Mouse (Mus musculus) embryo, embryonic 9.5 days (tissue): Measurements from ENCODE around the gene Zxdc.

ENCODE experiments used
- DNase-seq: peaks from one replicate; pipeline ENCODE4 v3.0.0-alpha.2; 2017; ENCODE audit errors: extremely low spot score

Zxdc gene

DNA sequence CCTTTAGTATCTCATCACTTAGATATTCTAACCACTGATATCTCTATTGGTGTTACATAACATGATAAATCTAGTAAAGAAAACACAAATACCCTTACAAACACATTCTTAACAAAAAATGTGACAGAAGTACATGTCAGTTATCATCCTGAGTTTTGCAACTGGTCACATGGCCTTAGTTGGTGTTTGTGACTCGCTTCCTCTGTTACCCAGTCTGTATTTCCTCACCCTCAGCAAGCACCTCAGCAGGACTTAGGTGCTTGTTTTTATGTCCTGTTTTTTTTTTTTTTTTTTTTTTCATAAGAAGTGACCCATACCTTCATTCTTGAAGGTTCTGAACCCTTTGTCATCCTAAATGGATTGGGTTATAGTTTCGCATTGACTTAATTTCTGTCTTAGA lies 8.4 kb downstream of the Zxdc start:
- DNase-seq = no peak

DNA sequence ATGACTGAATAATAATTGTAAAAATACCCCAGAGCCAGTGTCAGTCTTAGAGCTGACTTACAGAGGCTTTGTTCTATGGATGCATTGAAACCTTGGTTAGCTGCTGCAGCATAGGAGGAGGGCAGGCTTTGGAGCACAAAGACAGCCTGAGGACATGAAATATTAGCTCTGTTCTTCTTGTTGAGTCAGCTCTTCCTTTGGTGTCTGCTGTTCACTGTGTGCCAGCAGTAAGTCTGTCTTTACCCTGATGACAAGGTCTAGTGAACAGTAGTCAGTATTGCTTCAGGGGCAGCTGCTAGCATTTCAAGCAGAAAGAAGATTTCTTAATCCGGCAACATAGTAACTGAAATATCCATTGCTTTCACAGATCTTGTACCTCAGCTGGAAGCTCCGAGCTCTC lies 12.2 kb downstream of the Zxdc start:
- no peak for DNase-seq

DNA sequence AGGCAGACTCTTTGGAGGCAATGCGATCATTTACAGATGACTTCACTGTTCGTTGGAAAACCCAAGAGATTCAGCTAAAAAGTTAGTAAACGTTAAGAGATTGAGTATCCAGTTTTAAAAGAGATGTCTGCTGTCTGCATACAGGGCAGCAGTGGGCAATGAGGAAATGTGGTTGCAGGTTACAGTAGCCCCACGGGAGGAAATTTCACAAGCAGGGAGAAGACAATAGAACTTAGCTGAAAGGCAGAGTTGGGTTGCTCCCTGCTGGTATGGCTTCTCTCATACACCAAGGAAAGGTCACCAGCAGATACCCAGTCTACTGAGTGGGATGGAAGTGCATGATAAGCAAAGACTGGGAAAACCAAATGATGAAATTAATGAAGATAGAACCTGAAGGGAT lies 21.3 kb downstream of the Zxdc start:
- no peak for DNase-seq

DNA sequence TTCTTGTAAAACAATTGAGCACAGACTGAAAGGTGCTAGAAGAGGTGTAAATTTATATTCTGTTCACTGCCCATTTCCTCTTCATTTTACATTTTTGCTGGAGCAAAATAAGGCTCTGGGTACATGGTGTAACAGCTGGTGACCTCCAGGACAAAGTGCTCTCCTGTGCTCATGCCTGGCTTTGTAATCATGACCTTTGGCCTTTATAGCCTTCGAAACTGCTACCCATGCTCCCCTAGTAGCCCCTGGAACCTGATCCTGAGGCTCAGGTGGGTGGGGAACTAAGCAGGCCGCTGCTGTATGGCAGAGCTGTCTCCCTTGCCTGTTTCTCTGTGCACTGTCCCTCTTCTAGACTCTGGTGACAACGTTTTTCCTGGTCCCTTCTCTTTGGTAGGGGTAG lies 24.7 kb downstream of the Zxdc start:
- DNase-seq = no peak

DNA sequence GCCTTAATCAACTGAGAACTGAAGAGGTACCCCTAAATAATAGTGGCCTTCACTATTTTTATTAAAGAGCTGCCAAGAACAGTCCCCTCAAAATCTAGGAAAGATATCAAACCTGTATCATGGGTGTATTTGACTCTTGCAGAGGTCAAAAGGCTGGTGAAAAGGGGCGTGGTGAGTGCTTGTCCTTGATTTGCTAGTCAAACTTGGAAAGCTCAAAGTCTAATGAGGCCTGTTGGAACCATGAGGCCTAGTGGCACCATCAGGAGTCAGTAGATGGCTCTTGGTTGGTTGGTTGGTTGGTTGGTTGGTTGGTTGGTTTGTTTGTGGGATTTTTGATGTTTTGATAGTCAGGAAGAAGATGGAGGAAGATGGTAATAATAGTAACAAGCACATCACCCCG lies 26.5 kb downstream of the Zxdc start:
- no peak for DNase-seq

DNA sequence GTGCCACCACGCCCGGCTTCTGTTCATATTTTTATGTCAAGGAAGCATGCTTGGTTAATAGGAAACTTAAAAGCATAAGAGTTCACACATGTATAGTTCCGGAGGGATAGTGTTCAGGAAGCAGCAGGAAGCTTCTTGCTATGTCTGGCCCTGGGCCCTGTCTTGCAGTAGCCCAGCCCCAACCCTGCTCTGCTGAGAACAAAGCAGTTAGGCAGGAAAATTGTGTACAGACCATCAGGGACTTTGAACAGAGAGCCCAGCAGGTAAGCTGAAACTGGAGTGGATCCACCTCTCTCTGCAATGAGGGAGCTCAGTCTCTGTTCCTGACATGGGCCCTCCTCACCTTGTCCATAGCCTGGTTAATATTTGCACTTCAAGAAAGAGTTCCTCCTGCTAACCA lies 28.0 kb downstream of the Zxdc start:
- no peak for DNase-seq

DNA sequence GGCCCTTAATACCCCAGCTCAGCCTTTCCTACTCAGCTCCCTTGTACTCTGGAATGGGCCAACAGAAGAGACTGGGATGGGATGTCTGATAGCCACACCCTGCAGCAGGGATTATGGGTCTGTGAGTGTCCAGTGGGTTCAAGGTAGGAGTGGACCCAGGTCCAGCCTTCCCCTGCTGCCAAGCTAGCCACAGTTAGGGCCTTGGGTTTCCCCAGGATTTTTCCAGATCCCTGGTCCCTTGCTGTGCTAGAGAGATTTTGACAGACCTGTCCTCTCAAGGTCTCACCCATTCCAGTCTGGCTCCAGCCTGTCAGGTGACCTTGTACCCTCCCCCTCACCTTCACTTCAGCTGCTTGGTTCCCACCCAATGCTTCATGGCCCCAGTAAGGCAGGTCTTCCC lies 39.3 kb downstream of the Zxdc start:
- DNase-seq = no peak

DNA sequence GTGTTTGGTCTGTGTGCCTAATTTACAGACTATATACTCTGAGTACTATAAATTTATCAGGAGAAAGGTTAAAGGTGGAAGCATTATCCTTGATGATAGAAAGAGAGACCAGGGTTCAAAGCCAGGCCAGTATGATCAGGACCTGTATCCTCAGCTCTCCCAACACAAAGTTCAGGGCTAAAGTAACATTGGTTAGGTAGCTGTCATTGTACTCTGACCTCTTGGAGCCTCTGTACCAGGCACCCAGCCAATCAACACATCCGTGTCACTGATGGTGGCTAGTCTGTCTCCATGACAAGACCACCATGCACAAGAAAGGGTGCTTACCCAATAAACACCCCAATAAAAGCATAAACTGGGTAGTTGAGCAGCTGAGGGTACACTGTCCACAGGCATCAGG lies 41.7 kb downstream of the Zxdc start:
- DNase-seq = no peak

DNA sequence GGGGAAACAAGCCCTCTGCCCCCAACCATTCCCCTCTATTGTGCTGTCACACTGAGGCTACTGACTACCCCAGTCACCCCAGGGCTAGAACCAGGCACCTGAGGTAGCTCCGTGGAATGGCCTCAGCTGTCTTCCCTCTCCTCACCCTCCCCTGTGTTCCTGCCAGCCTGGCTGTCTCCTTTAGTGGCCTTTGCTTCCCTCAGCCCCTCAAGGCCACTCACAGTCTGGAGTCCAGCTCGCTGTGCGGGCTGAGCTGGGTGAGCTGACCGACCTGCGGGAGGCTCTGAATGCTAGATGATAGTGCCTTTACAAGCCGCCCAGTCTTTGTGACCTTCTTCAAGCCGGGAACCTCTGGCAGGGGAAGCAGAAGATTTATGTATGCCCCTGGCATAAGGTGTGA lies 42.6 kb downstream of the Zxdc start:
- DNase-seq = no peak

DNA sequence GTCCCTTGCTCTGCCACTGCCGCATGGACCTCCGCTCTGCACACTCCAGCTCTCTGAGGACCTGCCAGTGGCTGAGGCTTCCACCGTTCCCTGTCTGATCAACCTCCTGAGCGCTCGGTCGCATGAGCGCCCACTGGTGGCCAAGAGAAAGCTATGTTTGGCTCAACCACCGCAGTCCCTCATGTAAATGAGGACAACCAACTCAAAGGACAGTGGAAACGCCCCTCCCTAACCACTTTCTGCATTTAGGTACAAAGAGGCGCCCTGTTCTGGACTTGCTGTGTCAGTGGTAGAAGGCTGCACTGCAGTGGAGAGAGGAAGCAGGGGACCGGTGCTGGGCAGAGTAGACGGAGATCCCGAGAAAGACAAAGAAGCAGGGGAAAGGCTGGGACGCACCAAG lies 53.3 kb downstream of the Zxdc start:
- DNase-seq = peak; percentile 75

DNA sequence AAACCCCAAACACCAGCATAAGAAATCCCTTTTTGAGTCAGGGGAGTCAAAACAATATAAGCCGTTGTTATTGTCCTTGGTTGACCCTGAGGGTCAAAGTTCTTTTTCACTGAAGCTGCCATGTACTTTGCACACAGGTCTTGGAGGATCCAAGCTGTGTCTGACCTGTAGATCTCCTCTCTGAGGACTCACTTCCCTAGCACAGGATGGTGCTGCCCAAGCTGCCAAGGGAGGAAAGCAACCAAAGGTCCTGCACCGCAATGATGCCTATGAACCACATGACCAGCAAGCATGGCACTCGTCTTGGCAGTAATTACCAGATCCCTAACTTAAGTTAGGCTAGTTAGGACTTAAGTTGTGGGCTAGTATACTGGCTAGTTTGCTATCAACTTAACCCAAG lies 56.1 kb downstream of the Zxdc start:
- DNase-seq = no peak

DNA sequence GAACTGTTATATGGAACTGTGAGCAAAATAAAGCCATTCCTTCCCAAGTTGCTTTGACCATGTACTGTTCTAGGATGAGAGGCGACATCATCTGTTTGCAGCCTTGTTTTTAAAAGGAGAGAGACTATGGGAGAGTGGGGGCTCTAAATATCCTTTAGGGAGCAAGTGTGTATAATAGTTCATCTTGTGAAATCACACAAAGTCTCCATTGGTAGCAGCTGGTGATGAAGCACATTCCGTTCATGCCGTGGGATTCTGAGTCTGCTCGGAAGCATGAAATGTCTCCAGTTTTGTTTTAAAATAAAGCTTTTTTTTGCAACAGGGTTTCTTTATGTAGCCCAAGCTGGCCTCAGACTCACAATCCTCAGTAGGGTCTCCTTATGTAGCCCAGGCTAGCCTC lies 56.7 kb downstream of the Zxdc start:
- no peak for DNase-seq

DNA sequence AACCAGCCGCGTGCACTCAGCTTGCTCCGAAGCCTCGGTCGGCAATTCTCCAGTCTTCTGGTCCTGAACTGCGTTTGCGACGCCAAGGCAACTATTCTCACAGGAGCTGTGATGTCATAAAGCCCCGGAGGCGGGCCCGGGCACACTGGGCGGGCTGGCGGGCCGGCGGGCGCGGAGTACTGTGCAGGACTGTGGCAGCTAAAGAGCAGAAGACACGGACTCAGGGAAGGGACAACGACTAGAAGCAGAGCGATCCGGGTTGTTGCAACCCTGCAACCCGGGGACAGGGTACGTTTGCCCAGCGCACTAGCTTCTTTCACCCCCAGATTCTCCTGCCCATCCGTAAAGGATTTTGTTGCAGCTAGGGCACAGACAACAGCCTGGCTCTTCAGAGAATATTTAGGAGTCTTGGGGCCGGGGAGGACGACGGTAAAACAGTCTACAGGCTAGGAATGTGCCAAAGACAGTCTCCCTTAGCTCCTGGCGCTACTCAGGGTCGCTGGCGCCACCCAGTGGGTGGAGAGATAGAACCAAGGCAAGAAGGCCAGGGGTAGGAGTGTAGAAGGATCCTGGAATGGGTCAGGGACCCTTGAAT lies 59.2 kb downstream of the Zxdc start, which contains the start of gene Cfap100:
TSS of gene Cfap100 (minus strand) at position 418 of the 595 bp plus-strand sequence.
- peak; percentile 84 for DNase-seq

DNA sequence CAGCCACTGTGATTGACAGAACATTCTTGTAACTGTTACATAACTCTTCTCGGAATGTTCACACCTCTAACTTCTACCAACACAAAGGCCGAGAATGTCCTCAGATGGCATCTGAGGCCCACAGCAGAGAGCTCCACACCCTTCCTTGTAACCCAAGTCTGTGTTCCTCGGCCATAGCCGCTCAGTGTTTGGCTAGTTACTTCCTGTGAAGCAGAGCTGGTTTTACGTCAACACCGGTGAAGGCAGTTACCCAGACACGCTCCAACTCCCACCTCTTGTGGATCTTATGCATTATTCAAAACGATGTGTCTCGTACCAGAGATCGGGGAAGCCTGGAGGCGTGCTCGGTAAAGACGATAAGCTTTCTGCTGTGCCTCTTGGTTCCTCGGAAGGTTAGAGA lies 60.6 kb downstream of the Zxdc start:
- DNase-seq = no peak

DNA sequence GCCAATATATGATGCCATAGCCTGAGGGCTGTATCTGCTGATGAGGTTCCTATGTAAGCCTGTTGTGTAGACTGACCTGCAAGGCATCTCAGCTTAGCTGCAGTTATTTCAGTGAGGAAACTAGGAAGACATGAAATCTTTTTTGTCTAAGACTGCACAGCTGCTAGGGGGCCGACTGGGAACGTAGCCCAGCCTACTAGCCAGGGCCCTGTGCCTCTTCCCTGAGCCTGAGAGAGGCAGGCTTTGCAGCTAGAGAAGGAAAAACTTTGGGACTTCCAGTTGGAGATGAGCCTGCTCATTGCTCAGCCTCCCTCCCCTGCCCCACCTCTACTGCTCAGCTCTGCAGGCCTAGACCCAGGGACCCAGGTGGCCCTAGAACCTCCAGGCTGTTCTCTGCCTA lies 62.2 kb downstream of the Zxdc start:
- DNase-seq = no peak

DNA sequence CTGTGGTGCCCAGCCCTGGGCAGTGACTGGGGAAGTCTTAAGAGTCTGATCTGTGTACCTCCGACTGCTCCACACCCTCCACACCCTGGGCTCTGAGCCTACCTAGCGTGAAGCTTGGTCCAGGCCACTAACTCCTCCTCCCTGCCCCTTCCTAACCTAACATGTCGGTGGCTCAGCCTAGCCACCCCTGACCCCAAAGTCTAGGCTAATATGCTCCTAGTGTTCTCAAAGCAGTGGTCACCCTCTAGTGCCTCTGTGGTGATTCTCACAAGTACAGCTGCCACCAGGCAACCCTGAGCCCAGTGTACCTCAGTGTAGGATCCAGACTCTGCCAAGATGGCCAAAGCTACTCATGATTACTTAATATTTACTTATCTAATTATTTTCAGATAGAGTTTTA lies 65.4 kb downstream of the Zxdc start:
- no peak for DNase-seq

DNA sequence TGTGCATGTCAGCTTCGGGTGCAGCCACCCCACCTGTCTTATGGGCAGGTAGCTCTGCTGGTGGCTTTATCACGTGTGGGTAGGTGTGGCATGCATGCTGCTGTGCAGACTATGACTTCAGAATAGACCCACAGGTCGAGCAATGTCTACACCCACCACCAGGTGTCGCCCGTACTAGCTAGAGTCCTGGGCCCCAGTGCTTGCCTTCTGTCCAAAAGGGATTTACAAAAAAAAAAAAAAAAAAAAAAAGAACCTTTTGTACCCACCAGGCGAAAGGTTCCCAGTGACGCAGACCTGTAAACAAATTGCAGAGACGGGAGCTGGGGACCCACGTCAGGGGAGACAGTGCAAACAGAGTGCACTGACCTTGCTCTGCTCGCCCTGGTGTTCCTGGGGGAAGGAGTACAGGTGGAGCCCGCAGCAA lies 65.9 kb downstream of the Zxdc start:
- peak; percentile 62 for DNase-seq

DNA sequence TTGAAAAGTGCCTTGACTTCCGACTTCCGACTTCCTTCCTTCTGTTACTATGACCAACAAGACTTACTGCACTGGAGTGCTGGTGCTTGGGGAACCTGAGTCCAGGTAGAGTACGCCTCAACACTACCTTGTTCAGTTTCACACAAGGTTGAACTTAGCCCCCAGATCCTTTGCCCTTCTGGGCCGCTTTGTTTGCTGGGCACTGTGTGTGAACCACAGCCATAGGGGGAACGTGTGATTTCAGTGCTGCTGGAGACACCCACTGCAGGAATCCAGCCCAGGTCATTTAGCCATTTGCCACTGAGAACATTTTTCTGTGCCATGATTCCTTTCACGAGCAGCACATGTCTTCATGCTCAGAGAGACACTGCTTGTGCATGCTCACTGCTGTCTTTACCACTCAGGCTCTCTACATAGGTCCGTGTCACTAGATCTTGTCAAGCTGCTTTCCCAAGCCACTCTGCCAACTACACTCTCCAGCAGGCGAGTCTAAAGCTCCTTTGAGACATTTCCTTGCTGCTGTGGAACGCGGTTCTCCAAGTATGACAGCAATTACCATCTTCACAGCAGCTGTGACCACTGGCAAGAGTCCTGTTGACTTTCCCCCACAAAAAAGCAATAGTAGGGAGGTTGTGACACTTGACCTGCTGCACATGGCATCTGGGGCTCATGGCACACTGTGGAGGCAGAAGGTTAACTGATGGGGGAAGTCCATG lies 67.1 kb downstream of the Zxdc start:
- no peak for DNase-seq

DNA sequence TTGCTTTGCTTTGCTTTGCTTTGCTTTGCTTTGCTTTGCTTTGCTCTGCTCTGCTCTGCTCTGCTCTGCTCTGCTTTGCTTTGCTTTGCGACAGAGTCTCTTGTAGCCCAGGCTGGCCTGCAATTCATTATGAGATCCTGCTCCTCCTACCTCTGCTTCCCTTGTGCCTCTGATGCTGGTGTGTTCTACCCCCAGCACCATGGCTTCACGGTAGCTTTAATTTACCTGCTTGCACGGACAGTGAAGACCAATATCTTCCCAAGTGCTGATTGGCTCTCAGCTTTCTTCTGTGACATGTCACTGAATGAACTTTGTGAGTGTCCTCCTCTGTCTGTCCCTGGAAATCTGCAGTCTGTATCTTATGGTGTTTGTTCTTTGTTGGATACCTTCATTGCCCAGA lies 67.7 kb downstream of the Zxdc start:
- no peak for DNase-seq

DNA sequence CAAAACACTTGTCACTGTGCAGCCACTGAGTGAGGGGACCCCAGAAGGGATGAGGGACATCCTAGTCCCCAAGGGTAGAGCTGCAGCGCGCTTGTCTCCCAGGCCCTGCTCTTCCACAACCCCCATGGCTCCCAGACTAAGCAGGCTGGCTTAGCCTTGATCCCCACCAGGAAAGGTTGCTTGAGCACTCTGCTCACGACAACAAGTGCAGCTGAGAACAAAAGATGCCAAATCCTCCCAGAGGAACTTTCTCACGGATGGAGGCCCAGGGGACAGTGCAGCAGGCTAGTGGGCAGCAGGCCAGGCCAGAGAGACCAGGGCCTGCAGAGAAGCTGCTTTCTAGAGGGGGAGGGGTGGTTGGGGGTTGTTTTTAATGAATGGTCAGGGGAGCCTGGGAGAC lies 77.6 kb downstream of the Zxdc start:
- DNase-seq = no peak

DNA sequence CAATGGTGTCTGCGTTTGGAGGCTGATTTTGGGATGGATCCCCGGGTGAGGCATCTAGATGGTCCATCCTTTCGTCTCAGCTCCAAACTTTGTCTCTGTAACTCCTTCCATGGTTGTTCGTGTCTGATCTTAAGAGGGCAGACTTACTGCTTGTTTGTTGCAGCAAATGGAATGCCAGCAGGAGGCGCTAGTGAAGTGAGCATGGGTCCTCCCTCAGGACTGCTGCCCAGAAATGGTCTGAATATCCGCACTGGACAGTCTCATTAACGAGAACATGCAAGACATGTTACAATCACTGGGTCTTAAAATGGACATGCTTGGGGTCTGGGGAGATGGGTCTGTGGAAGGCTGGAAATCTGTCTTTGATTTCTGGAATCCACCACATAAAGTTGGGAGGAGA lies 80.9 kb downstream of the Zxdc start:
- peak; percentile 62 for DNase-seq

DNA sequence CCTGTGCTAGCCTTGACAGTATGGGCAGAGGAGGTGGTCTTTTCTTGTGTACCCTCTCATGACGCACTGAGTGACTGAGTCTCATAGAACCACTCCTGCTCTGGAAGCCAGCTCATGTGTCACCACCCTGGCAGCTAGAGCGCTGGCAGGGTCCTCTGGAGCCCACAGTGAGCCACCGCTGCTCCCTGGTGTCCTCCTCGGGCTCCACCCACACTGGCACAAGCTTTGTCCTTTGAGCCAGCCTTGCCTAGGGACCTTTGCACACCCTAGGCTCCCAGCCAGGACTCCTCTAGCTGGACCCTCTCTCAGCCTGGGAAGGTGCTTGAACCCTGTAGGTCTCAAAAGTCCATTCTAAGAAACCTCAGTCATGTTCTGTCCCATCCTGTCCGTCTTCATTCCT lies 81.4 kb downstream of the Zxdc start:
- DNase-seq = no peak

DNA sequence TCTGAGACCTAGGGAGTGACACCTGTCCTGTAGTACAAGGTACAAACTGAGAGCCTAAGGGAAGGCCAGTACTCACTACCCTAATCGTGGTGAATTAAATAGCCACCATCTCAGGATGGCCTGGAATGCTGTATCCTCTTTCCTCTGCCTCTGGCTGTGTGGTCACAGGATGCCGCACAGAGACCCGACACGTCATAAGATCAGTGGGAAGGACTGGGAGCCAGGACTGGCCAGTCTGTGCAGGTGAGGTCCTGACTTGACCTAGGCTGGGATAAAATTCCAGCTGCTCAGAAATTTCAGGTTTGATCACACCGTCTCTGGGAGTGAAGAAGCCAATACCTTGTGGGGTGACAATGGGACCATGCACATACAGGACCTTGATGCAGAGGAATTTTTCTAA lies 82.2 kb downstream of the Zxdc start:
- DNase-seq = no peak

DNA sequence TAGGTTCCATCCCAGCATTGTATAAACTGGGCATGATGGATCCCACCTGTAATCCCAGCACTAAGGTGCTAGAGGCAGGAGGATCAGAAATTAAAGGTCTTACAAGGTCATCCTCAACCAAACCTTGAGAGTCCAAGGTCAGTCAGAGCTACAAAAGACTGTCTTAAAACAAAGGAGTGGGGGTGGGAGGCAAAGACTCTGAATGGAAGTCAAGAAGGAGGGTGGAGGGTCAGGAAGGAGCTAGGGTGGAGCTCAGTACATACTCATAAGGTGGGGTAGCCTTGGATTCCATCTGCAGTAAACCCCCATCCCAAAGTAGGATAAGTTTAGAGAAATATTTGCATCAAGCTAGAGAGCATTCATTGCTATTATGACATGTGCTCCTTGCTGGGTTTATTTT lies 83.3 kb downstream of the Zxdc start:
- DNase-seq = no peak
